Mouse (Mus musculus): ENCODE measurements around the gene Blvrb.

GRCm38 (mm10) chr7:27514961-27515360, 67.2 kb downstream of the Blvrb start:
- TF ChIP-seq GATA1 (IDR thresholded peaks at IDR 0.05; ENCODE audit: low read depth, low read length), result no peak
- TF ChIP-seq ZKSCAN1 (IDR thresholded peaks at IDR 0.05; ENCODE audit: low read depth, low read length), result no peak
- no peak for TF ChIP-seq GABPA (IDR thresholded peaks at IDR 0.05; ENCODE audit: low read depth, low read length)
- no peak for TF ChIP-seq MAX (IDR thresholded peaks at IDR 0.05; ENCODE audit: low read length)
- TF ChIP-seq EP300 (IDR thresholded peaks at IDR 0.05; ENCODE audit: low read depth in 1 of 2, low read length in 2 of 2), result no peak
